Mouse (Mus musculus) hindbrain, embryonic 11.5 days (tissue): ENCODE measurements around the gene Ptprf. TPM values are rescaled to one million over a fixed set of nuclear protein-coding genes. Genes with fewer than 3 reads are reported as not detected.
A peak's percentile ranks its signal among the peaks of the same experiment; 100 is the strongest.

Source experiments
- ATAC-seq: fragments of 200-750 bp; cut with Nextera tagmentation; 2 replicates; pipeline ENCODE4 v1.8.0; 2017; ENCODE audit warnings: mild to moderate bottlenecking, moderate TSS enrichment, moderate library complexity; ENCODE audit not compliant: low FRiP score
- DNase-seq: peaks from one replicate; pipeline ENCODE4 v3.0.0-alpha.2; 2015; ENCODE audit warnings: low spot score
- H3K27ac ChIP-seq: fragments of 300-500 bp; sonication (generic); 2 replicates; pipeline ENCODE4 v1.5.1; 2014; ENCODE audit warnings: mild to moderate bottlenecking, low read depth, low read length
- H3K27me3 ChIP-seq: fragments of 300-500 bp; sonication (generic); 2 replicates; pipeline ENCODE4 v1.6.1; 2014; ENCODE audit warnings: mild to moderate bottlenecking, low read length, moderate library complexity, mixed read lengths; ENCODE audit not compliant: control insufficient read depth, insufficient read depth
- H3K36me3 ChIP-seq: fragments of 300-500 bp; sonication (generic); 2 replicates; pipeline ENCODE4 v1.6.1; 2014; ENCODE audit warnings: mild to moderate bottlenecking, low read length, moderate library complexity, mixed read lengths; ENCODE audit not compliant: control insufficient read depth, insufficient read depth
- H3K4me1 ChIP-seq: fragments of 300-500 bp; sonication (generic); replicated peaks from 2 replicates; pipeline ENCODE4 v1.6.1; 2014; ENCODE audit warnings: low read length, mixed read lengths; ENCODE audit not compliant: control insufficient read depth, insufficient read depth
- H3K4me2 ChIP-seq: fragments of 300-500 bp; sonication (generic); replicated peaks from 2 replicates; pipeline ENCODE4 v1.6.1; 2014; ENCODE audit warnings: mild to moderate bottlenecking, low read depth, low read length
- H3K4me3 ChIP-seq: fragments of 300-500 bp; sonication (generic); 2 replicates; pipeline ENCODE4 v1.5.1; 2014; ENCODE audit warnings: low read depth, low read length
- H3K9ac ChIP-seq: fragments of 300-500 bp; sonication (generic); 2 replicates; pipeline ENCODE4 v1.6.1; 2014; ENCODE audit warnings: low read depth, low read length
- H3K9me3 ChIP-seq: fragments of 300-500 bp; sonication (generic); 2 replicates; pipeline ENCODE4 v1.6.1; 2016; ENCODE audit warnings: low read length; ENCODE audit not compliant: control insufficient read depth
- WGBS: fragments of 180-500 bp; shearing (Covaris S2); extraction: QIAGEN DNeasy Blood & Tissue Kit; methylation state at CpG from one replicate; pipeline ENCODE4 v1.1.7; 2014; 5-methylcytosine and 5-hydroxymethylcytosine counted together
- polyA plus RNA-seq: library from polyadenylated mRNA; unstranded; fragments of >200 nt; fragmentation: Nextera tagmentation; extraction: Ambion mirVana; gene quantifications from 2 replicates; pipeline ENCODE4 v1.2.1, GENCODE M21; 2014

The Ptprf gene
- 62.4 and 66.0 TPM in 2 replicates for polyA plus RNA-seq

DNA sequence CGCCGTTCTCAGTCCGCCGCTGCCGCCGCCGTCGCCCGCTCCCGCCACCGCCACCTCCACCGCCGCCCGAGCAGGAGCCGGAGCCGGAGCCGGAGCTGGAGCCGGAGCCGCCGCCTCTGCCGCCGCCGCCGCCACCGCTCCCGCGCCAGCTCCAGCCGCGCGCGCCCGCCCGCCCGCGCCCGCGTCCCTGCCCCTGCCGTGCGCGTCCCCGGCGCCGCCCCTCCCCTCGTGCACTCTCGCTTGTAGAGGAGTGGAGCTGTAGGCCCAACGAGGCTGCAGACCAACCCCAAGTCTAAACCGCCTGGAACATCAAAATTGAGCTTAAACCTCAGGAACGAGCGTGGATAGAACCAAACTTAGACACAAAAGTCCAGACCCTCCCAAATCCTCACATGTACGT, at the start of gene Ptprf:
TSS of gene Ptprf (minus strand) at position 175 of the 400 bp plus-strand sequence.
- Histone ChIP-seq H3K27me3 (no peaks in the 10 kb centered on the region), H3K9me3 (no peaks in the 10 kb centered on the region), H3K4me3 (peak within 1 kb of the TSS; percentile 99), H3K27ac (peak within 1 kb of the TSS; percentile 81), H3K36me3 (no peaks in the 10 kb centered on the region), H3K4me2 (peak within 1 kb of the TSS; percentile 77), H3K9ac (peak within 1 kb of the TSS; percentile 88), H3K4me1 (peaks cover 5% of the 10 kb centered on the region)
- 2% methylated on average over 34 of the region's 50 CpGs for WGBS
- ATAC-seq (peak; percentile 50), DNase-seq (peak; percentile 85)

DNA sequence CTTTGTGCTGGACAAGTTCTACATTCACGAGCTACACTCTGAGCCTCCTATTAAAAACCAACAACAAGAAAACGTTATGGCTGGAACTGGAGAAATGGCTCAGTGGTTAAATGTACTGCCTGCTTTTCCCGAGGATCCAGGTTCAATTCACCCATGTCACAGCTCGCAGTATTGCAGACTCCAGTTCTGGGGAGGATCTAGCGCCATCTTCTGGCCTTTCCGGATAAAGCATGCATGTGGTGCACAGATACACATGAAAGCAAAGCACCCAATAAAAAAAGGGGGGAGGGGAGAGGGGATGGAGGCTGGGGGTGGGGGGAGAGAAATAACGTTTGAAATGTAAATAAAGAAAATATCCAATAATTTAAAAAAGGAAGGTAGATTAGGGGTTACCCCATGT, 45.5 kb upstream of the Ptprf start:
- H3K27ac ChIP-seq = no peak overlapping the region
- no peak overlapping the region for H3K4me3 ChIP-seq
- no peaks in the 10 kb centered on the region for H3K27me3 ChIP-seq
- H3K4me2 ChIP-seq = no peak overlapping the region
- no peaks in the 10 kb centered on the region for H3K36me3 ChIP-seq
- WGBS = 17% methylated on average over 7 of the region's 7 CpGs
- DNase-seq = peak; percentile 86
- no peaks in the 10 kb centered on the region for H3K9me3 ChIP-seq
- no peak overlapping the region for H3K9ac ChIP-seq
- no peaks in the 10 kb centered on the region for H3K4me1 ChIP-seq
- no peak for ATAC-seq

DNA sequence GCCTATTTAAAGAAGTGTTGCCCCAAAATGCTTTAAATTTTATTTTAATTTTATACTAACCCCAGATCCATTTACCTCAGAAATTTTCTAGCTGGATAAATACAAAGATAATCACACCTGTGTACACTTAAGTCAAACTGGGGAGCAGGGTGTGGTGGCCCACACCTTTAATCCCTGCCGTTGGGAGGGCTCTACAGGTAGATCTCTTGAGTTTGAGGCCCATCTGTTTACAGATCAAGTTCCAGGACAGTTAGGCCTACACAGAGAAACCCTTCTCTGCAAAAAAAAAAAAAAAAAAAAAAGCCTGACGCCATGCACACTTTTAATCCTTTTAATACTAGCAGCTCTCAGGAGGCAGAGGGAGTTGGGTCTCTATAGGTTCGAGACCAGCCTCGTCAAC, 44.8 kb upstream of the Ptprf start:
- Histone ChIP-seq H3K27ac (no peak overlapping the region), H3K4me1 (no peaks in the 10 kb centered on the region), H3K36me3 (no peaks in the 10 kb centered on the region), H3K9me3 (no peaks in the 10 kb centered on the region), H3K4me2 (no peak overlapping the region), H3K4me3 (no peak overlapping the region), H3K9ac (no peak overlapping the region), H3K27me3 (no peaks in the 10 kb centered on the region)
- ATAC-seq (no peak), DNase-seq (no peak)
- WGBS = 76% methylated on average over 4 of the region's 4 CpGs

DNA sequence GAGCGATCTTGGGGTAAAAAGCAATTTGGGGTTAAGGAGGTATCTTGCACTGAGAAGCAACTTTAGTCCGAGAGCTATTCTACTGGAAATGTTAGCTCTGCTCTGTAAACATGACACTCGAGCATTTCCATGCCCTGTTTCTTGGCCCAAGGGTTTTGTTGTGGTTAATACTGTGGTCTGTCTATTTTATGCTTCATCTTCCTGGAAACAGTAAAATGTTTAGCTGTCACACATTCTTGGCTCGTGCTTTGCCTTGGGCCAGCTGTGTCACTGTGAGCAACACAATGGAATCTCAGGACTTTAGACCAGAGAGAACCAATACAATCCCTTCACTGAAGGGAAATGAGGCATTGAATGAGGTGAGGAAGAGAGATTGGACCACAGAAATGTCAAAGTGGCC, 40.6 kb upstream of the Ptprf start:
- H3K4me3 ChIP-seq = no peak overlapping the region
- H3K9me3 ChIP-seq = no peaks in the 10 kb centered on the region
- no peak overlapping the region for H3K27ac ChIP-seq
- H3K9ac ChIP-seq = no peak overlapping the region
- no peaks in the 10 kb centered on the region for H3K4me1 ChIP-seq
- H3K36me3 ChIP-seq = no peaks in the 10 kb centered on the region
- 72% methylated on average over 4 of the region's 4 CpGs for WGBS
- no peak overlapping the region for H3K4me2 ChIP-seq
- DNase-seq (no peak), ATAC-seq (no peak)
- no peaks in the 10 kb centered on the region for H3K27me3 ChIP-seq

DNA sequence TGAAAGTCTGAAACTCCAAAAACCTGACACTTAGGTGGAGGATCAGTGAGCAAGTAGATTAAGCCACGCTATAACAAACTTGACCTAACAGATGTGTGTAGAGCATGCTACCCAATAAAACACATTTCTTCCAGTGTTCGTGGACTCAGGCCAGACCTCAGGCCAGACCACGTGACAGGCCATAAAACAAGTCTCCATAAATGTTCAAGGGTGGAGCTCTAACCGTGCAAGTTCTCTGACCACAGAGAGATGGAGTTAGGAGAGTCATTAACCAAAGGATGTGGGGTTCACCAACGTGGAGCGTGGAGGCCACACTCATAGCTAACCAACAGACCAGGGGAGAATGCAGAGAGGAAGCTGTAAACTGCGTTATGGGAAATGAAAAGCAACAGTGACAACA, 35.3 kb upstream of the Ptprf start:
- DNase-seq (no peak), ATAC-seq (no peak)
- H3K4me2 ChIP-seq = no peak overlapping the region
- no peak overlapping the region for H3K9ac ChIP-seq
- H3K27me3 ChIP-seq = no peaks in the 10 kb centered on the region
- H3K36me3 ChIP-seq = no peaks in the 10 kb centered on the region
- no peak overlapping the region for H3K27ac ChIP-seq
- WGBS = 81% methylated on average over 7 of the region's 7 CpGs
- no peak overlapping the region for H3K4me3 ChIP-seq
- H3K9me3 ChIP-seq = no peaks in the 10 kb centered on the region
- H3K4me1 ChIP-seq = no peaks in the 10 kb centered on the region

DNA sequence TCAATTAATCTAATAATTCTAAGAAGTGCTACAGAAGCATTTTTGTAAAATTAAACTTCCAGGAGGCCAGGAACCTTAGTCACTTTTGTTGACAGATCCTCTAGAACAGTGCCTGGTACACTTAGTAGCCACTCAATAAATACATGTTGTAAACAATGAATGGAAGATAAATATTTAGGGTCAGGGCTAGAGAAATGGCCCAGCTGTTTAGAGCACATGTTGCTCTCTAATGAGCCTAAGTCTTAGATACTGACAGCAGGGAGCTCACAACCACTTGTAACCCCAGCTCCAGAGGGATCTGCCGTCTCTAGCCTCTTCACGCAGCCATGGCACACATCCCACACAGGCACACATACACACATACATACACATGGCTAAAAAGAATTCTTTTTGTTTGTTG, 29.4 kb upstream of the Ptprf start:
- H3K4me1 ChIP-seq = 0 out of 2 replicates have a peak, but pooled peaks cover 3% of the 10 kb centered on the region

DNA sequence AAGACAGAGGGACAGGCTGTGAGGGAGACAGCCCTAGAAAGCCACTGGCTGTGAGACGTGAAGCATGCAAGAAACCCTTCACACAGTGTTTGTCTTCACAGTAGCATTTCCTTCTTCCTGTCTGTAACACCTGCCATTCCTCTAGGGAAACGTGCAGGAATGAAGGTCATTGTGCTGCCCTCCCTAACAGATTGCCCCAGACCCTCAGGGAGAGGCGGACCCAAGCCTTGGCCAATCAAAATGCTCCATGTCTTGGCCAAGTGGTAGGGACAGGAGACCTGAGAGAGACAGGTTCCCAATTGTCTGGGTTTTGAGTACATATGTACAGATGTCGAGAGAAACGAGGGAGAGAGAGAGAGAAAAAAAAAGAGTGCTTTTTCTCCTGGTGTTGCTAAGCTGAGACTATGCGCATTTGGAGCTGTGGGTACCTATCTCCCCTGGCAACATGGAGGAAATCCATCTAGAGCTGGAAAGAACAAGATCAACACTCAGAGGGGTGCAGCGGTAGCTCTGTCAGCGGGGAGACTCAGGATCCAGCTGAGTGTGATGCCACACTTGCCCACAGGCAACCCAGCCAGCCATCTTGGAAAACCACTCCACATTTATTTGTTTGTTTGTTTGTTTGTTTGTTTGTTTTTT, 28.6 kb upstream of the Ptprf start:
- DNase-seq = peak; percentile 34
- Histone ChIP-seq H3K4me2 (0 out of 2 replicates have a peak overlapping the region, but pooled peaks have one; percentile 3), H3K4me1 (0 out of 2 replicates have a peak, but pooled peaks cover 3% of the 10 kb centered on the region), H3K4me3 (no peak overlapping the region), H3K27me3 (no peaks in the 10 kb centered on the region), H3K9me3 (no peaks in the 10 kb centered on the region), H3K9ac (no peak overlapping the region), H3K27ac (no peak overlapping the region), H3K36me3 (no peaks in the 10 kb centered on the region)
- WGBS = 38% methylated on average over 8 of the region's 8 CpGs
- no peak for ATAC-seq

More for the DNA sequence above, 29.4 kb upstream of the Ptprf start:
- no peaks in the 10 kb centered on the region for H3K9me3 ChIP-seq
- DNase-seq = no peak
- 83% methylated on average over 2 of the region's 2 CpGs for WGBS
- no peaks in the 10 kb centered on the region for H3K36me3 ChIP-seq
- H3K4me3 ChIP-seq = no peak overlapping the region
- H3K27me3 ChIP-seq = no peaks in the 10 kb centered on the region
- no peak overlapping the region for H3K27ac ChIP-seq
- no peak overlapping the region for H3K9ac ChIP-seq
- no peak overlapping the region for H3K4me2 ChIP-seq
- no peak for ATAC-seq

DNA sequence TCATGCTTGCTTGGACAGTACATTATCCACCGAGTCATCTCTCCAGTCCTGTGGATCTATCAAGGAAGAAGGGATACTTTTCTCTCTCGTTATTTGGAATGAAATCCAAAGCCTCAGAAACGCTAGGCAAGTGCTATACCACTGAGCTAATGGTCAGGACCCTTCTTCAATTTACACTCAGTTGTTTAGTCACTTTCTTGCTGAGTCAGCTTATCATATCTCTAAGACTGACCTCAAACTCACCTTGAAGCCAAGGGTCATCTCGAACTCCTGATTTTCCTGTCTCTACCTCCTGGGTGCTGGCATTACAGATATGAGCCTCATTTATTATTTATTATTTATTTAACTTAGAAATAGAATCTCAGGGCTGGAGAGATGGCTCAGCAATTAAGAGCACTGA, 25.5 kb upstream of the Ptprf start:
- DNase-seq (no peak), ATAC-seq (no peak)
- Histone ChIP-seq H3K4me2 (no peak overlapping the region), H3K9me3 (no peaks in the 10 kb centered on the region), H3K9ac (no peak overlapping the region), H3K36me3 (no peaks in the 10 kb centered on the region), H3K4me3 (no peak overlapping the region), H3K27ac (no peak overlapping the region), H3K27me3 (no peaks in the 10 kb centered on the region), H3K4me1 (0 out of 2 replicates have a peak, but pooled peaks cover 3% of the 10 kb centered on the region)
- 84% methylated on average over 4 of the region's 4 CpGs for WGBS

DNA sequence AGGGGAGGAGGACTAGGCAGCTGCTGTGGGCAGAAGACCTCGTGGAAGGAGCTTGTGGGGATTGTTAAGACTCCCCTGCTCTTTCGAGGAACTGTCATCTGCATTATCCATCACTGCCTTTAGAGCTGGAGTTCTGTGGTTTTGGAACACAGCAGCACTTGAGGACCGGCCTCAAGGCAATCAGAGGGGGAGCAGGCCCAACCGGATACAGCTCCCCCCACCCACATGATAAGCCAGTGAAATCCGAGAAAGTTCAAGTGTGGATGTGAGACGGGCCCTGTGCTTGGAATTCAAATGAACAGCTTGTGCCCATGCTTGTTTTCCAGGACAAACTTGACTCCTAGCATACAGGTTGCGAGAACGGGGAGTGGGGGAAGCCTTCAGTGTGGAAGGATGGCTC, 24.1 kb upstream of the Ptprf start:
- Histone ChIP-seq H3K27ac (no peak overlapping the region), H3K9ac (no peak overlapping the region), H3K4me2 (no peak overlapping the region), H3K4me3 (no peak overlapping the region), H3K27me3 (no peaks in the 10 kb centered on the region), H3K9me3 (no peaks in the 10 kb centered on the region), H3K4me1 (0 out of 2 replicates have a peak, but pooled peaks cover 3% of the 10 kb centered on the region), H3K36me3 (no peaks in the 10 kb centered on the region)
- WGBS = 63% methylated on average over 8 of the region's 8 CpGs
- ATAC-seq (no peak), DNase-seq (no peak)
